Mouse (Mus musculus): Measurements from ENCODE around the gene Nusap1.

DNA sequence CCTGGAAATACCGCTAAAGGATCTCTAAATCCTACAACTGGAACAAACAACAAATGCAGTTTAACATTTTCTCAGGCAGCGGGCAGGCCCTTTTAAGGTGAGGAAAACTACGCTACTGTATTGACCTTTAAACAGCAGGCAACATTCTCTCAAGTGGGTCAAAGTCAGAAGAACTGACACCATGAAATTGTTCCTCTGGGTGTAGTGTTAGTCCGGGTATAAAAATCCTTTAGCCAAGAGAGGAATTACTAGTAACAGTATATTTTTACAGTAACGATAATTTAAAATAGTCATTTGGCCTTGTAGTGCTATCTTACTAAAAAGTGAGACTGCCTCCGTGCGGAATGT lies 24.4 kb upstream of the Nusap1 start:
- TF ChIP-seq EP300 (optimal IDR thresholded peaks at IDR 0.05) (no peak), CTCF (IDR thresholded peaks at IDR 0.05; ENCODE audit: low read depth) (no peak)

Measured in stomach, postnatal 0 days (tissue).